Mouse (Mus musculus): ENCODE measurements at regions not wholly inside any gene's neighbourhood (a gene's known extent, or its start where the extent isn't known, plus 50 kb on each side); places are given as distances from the start of the nearest gene placed in this dataset.
A peak's percentile ranks its signal among the peaks of the same experiment; 100 is the strongest.

- DNase-seq (ENCODE audit: low spot score in 2 of 2), result no peak
Observed at GRCm38 (mm10) chr3:119893165-119893910, 109.1 kb upstream of the Ptbp2 start.

GRCm38 (mm10) chr3:119892533-119893164, 108.4 kb upstream of the Ptbp2 start:
- no peak for DNase-seq (ENCODE audit: low spot score in 2 of 2)

- no peak for DNase-seq (ENCODE audit: low spot score in 2 of 2)
Observed at GRCm38 (mm10) chr3:119890911-119891310, 106.6 kb upstream of the Ptbp2 start.

- no peak for DNase-seq (ENCODE audit: low spot score in 2 of 2)
Observed at GRCm38 (mm10) chr3:119888487-119888886, 104.2 kb upstream of the Ptbp2 start.

- DNase-seq (ENCODE audit: low spot score in 2 of 2), result no peak
Observed at GRCm38 (mm10) chr3:119876395-119876794, 92.1 kb upstream of the Ptbp2 start.

GRCm38 (mm10) chr3:119875061-119875460, 90.8 kb upstream of the Ptbp2 start:
- no peak for DNase-seq (ENCODE audit: low spot score in 2 of 2)

GRCm38 (mm10) chr3:119862194-119862957, 78.1 kb upstream of the Ptbp2 start:
- DNase-seq (ENCODE audit: low spot score in 2 of 2), result peak; percentile 9 to 22

Data from frontal cortex, postnatal 10 days (tissue).